Mouse (Mus musculus) liver, adult 2 months (tissue): ENCODE measurements at regions not wholly inside any gene's neighbourhood (a gene's known extent, or its start where the extent isn't known, plus 50 kb on each side); places are given as distances from the start of the nearest gene placed in this dataset.

Experiments used
- CTCF ChIP-seq: fragments of 200-500 bp; IDR thresholded peaks from 2 replicates; pipeline ENCODE4 v1.5.1; 2011; ENCODE audit warnings: low read depth, low read length, control low read depth
- POLR2A ChIP-seq: fragments of 200-500 bp; IDR thresholded peaks from 2 replicates; pipeline ENCODE4 v1.6.1; 2011; ENCODE audit warnings: low read length, control low read depth; ENCODE audit not compliant: insufficient read depth; ENCODE audit errors: extremely low read depth

DNA sequence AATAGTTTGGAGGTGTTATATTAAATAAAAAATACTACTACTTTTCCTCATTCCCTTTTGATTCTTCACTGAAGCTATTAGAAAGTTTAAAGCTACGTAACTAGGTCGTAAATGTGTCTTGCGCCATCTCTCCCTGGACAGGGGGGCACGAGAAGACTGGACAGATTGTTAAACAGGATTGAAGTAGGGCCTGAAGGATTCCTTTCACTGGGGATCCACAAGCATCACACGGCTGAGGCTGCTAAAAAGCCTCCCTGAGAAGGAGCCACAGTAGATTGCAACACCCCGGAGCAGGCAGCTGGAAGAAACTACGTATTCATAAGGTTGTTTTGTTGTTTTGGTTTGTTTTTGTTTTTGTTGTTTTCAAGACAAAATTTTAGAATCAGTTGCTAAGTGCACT, 158.7 kb downstream of the Tm2d1 start:
- TF ChIP-seq POLR2A (no peak), CTCF (no peak)
